Mouse (Mus musculus) c-Kit-negative CD71-positive TER-119-positive erythroid progenitor cells, embryonic 14.5 days (primary cell): Measurements from ENCODE around the gene Plp1.

Source experiments
- DNase-seq: peaks from one replicate; pipeline ENCODE4 v3.0.0-alpha.2; 2013; ENCODE audit warnings: low read depth, low spot score

Plp1 gene

GRCm38 (mm10) chrX:136822371-136822770 is at the start of gene Plp1:
Plp1 (plus strand) TSS chrX:136822671.
- no peak for DNase-seq

- no peak for DNase-seq
These were observed 49.4 kb upstream of the Plp1 start for GRCm38 (mm10) chrX:136773035-136773434.

GRCm38 (mm10) chrX:136778046-136778445 is 44.4 kb upstream of the Plp1 start:
- no peak for DNase-seq

GRCm38 (mm10) chrX:136779262-136779661 is 43.2 kb upstream of the Plp1 start:
- no peak for DNase-seq

GRCm38 (mm10) chrX:136780041-136780440 is 42.4 kb upstream of the Plp1 start, which contains the start of gene Glra4:
Glra4 (minus strand) TSS chrX:136780141.
- no peak for DNase-seq

GRCm38 (mm10) chrX:136789446-136789845 is 33.0 kb upstream of the Plp1 start:
- DNase-seq = no peak

- DNase-seq = no peak
These were observed 25.2 kb upstream of the Plp1 start for GRCm38 (mm10) chrX:136797223-136797622.

- DNase-seq = no peak
These were observed 2.7 kb upstream of the Plp1 start for GRCm38 (mm10) chrX:136819752-136820151.

GRCm38 (mm10) chrX:136820250-136820649 is 2.2 kb upstream of the Plp1 start:
- no peak for DNase-seq

GRCm38 (mm10) chrX:136825016-136825415 is 2.5 kb downstream of the Plp1 start:
- no peak for DNase-seq

GRCm38 (mm10) chrX:136828610-136829009 is 6.1 kb downstream of the Plp1 start:
- no peak for DNase-seq

- no peak for DNase-seq
These were observed 27.8 kb downstream of the Plp1 start for GRCm38 (mm10) chrX:136850300-136850699.

- no peak for DNase-seq
These were observed 45.9 kb downstream of the Plp1 start, which contains the start of gene Rab9b for GRCm38 (mm10) chrX:136868061-136869040. Rab9b (minus strand) TSS chrX:136868755.
